Mouse (Mus musculus): ENCODE measurements around the gene Nfyc. TPM values are rescaled to one million over a fixed set of nuclear protein-coding genes. Genes with fewer than 3 reads are reported as not detected.

Gene Nfyc
- total RNA-seq, 2 experiments from 2014 or later: 48.7 to 49.1 TPM

GRCm38 (mm10) chr4:120826418-120826817, 5.0 kb downstream of the Nfyc start:
- DNase-seq (ENCODE audit: extremely low spot score in 1 of 2, low spot score in 1 of 2): no peak

GRCm38 (mm10) chr4:120825577-120826326, 5.6 kb downstream of the Nfyc start:
- DNase-seq (ENCODE audit: extremely low spot score in 1 of 2, low spot score in 1 of 2): peak; percentile 96 to 98

DNA sequence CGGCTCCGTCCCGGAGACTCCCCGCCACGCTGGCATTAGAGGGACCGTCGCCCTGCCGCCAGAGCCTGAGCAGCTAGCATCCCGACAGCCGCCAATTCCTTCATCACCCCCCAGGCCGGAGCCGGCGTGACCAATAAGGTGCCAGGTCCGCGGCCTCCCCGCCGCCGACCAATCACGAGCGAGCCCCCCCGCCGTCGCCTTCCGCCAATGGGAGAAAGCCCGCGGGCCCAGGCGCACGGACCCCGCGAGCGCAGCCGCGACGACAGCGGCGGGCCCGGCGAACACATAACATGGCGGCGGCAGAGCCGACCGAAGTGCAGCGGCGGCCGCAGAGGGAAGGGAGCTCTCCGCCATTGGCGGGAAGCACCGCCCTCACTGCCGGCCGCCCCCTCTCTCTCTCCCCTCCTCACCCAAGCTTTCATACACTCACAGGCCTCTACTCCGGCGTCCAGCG, 6.2 kb downstream of the Nfyc start:
- peak; percentile 86 to 92 for DNase-seq (ENCODE audit: extremely low spot score in 1 of 2, low spot score in 1 of 2)

GRCm38 (mm10) chr4:120822191-120822911, 9.0 kb downstream of the Nfyc start:
- DNase-seq (ENCODE audit: extremely low spot score in 1 of 2, low spot score in 1 of 2): no peak

DNA sequence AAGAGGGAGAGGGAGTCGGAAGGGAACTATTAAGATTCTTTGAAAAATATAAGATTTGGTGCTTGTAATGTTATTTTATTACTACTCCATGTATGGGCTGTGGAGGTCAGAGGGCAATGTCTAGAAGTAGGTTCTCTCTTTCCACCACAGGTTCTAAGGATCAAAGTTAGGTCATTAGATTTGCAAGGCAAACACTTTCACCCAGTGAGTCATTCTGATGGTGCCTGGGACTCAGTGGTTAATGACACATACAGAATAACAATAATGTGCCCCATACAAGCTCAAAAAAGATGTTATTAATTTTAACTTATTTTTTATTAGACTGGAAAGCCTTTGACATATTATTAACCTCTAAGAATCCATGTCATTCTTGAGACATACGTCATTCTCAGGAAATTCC, 11.5 kb downstream of the Nfyc start:
- no peak for DNase-seq (ENCODE audit: extremely low spot score in 1 of 2, low spot score in 1 of 2)

DNA sequence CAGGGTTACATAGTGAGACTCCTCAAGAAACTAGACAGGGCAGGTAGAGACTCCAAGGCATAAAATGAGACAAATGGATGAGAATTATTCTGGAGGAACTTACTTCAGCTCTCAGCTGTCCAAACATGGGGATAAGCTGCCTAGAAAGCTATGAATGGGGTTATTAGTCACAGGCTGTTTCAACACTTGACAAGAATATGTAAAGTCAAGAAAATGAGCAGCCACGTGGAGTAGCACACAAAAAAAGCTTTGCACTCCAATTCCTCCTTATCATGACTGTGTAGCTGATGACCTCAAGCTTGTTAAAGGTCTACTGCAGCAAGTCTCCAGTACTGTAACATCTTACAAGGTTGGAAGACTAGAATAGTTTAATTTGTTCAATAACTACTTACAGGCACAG, 12.1 kb downstream of the Nfyc start:
- no peak for DNase-seq (ENCODE audit: extremely low spot score in 1 of 2, low spot score in 1 of 2)

GRCm38 (mm10) chr4:120817951-120818350, 13.4 kb downstream of the Nfyc start:
- DNase-seq (ENCODE audit: extremely low spot score in 1 of 2, low spot score in 1 of 2): no peak

DNA sequence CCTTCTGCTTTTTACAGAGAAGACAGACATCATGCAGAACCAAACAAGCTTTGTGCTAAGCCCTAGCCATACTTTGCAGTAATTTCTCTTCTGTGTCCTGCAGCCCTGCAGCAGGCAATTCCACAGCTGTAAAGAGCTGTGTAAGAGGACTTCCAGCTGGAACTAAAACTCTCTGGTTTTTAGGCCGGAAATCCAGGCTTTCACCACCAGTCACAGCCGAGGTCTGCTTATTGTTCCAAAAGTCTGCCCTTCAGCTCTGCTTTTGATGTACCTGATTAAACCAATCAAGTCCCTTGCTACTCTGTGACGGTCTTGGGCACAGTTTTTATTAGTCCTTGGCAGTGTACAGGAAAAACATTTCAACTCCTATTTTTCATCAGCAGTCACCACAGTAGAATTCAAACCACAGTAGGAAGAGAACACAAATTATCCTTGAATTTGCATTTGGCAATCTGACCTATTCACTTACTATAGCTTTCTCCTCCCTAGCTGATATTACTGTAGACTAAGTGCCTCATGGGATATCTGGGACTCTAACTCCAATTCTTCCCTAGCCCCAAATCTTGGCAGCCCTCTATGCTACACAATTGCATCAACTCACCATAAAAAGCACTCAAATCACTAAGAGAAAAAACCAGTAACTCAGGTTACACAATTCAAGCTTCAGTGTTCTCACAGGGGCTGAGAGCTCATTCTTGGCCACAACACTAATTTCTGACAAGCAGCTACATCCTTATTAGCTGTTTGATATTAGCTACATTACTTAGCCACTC, 14.2 kb downstream of the Nfyc start:
- DNase-seq (ENCODE audit: extremely low spot score in 1 of 2, low spot score in 1 of 2): no peak

DNA sequence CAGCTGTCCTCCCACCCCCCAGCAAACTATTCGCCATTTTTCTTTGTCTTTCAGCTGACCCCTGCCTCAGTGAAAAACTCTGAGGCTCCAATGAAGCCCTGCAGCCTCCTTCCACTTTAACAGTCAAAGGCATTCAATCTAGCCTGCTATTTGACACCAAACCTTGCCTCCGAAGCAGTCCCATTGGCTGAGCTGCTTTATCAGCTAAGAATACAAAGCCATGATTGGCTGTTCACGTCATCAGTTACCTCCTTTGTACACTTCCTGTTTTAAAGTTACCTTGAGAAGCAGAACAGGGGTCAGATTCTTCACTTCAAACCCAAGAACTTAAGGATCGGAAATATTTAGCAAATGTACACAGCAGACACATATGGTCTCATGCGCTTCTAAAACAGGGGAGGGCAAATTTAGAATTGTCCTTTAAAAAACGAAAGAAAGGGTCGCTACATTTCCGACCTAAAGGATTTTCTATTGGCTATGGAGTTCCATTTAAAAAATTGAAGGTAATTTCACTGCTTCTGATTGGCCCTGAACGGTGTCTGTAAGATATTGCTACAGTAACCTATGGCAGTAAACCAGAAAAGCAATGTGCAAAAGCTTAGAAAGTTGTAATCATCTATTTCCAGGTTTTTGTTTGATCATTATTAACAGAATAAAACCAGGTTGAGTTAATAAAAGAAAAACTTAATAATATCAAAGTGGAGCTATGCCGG, 15.6 kb downstream of the Nfyc start:
- peak; percentile 27 to 53 for DNase-seq (ENCODE audit: extremely low spot score in 1 of 2, low spot score in 1 of 2)

DNA sequence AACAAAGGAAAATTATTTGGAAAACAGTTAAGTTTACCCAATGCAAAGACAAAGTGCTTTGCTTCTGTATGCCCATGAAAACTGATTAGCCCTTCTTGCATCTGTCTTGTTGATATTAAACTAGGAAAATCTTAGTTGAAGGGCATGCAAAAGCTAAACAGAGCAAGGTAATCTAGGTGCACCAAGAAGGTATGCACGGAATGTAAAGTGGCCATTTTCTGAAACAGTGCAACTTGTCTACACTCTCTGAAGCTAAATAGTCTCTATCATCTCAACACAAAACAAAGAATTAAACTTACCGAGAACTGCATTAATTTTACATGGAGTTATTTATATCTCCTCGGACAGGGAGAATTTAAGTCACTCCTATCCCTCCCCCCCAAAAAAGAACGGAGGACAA, 16.2 kb downstream of the Nfyc start:
- no peak for DNase-seq (ENCODE audit: extremely low spot score in 1 of 2, low spot score in 1 of 2)

DNA sequence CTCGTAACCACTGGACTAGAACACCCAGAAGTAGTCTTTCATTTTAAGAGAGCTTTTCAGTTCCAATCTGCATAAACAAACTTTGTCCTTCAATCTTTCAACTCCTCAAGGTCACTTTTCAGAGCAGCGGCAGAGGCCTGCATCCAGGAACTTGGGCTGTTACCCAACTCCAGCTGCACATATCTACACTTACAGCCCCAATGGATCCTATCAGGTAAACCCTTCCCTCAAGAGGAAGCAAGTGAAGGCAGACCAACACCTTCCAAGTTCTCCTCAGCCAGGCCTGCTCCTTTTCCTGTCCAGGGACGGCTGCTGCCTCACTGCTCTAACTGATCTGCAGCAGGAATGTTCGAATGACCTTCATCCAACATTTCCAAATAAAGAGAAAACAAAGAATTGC, 17.2 kb downstream of the Nfyc start:
- no peak for DNase-seq (ENCODE audit: extremely low spot score in 1 of 2, low spot score in 1 of 2)

DNA sequence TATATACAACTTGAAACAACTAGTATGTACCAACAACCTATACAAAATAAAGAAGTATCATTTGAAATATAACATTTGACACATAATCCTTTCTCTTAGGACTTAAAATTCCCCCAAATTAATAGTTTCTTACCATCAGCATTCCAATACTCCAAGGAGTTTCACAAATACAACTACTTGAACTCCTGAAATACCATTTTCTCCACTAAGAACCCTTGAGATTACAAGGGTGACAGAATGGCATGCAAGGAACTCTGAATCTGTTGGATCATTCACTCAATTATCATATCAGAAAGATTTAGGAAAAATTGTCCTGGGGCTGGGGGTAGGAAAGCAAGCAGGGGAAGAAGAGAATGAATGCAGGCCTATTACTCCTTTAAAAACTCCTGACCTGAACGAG, 17.6 kb downstream of the Nfyc start:
- DNase-seq (ENCODE audit: extremely low spot score in 1 of 2, low spot score in 1 of 2): no peak

- no peak for DNase-seq (ENCODE audit: extremely low spot score in 1 of 2, low spot score in 1 of 2)
Measured at GRCm38 (mm10) chr4:120805816-120806215, 25.6 kb downstream of the Nfyc start.

DNA sequence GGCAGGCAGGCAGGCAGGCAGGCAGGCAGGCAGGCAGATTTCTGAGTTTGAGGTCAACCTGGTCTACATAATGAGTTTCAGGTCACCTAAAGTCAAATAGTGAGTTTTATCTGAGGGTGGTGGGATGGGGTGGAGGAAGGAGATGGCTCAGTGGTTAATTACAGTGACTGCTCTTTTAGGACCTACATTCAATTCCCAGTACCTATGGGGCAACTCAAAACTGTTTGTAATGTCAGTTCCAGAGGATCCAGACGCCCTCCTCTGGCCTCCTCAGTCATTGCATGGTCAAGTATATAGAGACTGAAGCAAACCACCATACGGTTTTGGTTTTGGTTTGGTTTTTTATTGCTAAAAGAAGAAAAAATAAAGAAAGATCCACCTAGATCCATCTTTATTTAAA, 29.9 kb downstream of the Nfyc start:
- DNase-seq (ENCODE audit: extremely low spot score in 1 of 2, low spot score in 1 of 2): no peak

DNA sequence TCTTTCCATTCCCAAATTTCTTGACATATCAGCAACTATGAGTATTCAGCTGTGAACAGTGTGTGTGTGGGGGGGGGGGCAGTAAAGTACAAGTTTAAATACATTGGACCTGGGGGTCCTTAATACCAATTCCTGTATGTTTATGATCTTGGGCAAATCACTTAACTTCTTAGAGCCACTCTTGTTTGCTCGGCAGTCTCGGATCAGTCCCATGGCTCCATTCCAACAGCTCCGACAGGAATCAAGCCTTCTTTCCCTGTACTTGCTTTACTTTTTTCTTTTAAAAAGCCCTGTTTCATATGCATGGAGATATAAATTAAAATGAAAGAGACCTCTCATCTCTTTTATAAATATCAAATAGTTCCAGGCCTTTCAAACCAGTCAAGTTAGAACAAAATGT, 30.7 kb downstream of the Nfyc start:
- no peak for DNase-seq (ENCODE audit: extremely low spot score in 1 of 2, low spot score in 1 of 2)

DNA sequence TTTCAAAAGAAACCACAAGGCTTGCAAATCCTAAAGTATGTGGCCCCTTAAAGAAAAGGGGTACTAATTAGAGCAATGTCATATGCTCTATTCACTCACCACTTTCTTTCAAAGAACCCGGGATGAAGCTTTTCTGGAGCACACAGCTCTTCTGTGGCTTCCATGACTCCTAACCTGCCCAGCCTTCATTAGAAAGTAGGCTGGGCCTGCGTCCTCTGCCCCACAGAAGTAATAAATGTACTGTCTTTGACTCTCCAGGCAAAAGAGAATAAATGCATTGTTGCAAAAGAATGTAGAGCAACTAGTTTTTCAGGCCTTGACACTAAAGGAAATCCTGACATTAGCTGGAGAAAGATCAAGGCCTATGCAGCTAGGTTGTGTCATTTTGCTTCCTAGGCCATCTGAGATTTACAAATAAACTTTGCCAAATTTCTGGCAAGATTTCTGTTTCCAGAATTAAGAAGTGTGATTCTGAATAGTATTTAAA, 31.6 kb downstream of the Nfyc start:
- no peak for DNase-seq (ENCODE audit: extremely low spot score in 1 of 2, low spot score in 1 of 2)

GRCm38 (mm10) chr4:120797985-120798725, 33.2 kb downstream of the Nfyc start:
- DNase-seq (ENCODE audit: extremely low spot score in 1 of 2, low spot score in 1 of 2): no peak

GRCm38 (mm10) chr4:120796687-120797086, 34.7 kb downstream of the Nfyc start:
- no peak for DNase-seq (ENCODE audit: extremely low spot score in 1 of 2, low spot score in 1 of 2)

DNA sequence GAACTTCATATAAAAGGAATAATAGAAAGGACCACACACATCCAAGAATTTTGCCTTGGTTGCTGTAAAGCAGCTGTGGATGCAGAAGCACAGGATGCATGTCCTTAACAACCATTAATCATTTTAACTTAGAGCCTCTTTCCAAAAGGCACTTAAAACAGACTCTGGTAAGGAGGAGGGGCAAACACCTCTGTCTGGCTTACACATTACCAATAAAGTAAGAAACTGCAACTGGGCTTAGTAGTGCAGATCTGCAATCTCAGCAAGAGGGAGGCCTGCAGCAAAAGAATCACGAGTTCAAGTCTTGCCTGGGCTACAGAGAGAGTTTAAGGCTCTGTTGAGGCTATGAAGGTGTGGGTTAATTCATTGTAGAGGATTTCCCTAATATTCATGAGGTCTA, 35.7 kb downstream of the Nfyc start:
- no peak for DNase-seq (ENCODE audit: extremely low spot score in 1 of 2, low spot score in 1 of 2)

DNA sequence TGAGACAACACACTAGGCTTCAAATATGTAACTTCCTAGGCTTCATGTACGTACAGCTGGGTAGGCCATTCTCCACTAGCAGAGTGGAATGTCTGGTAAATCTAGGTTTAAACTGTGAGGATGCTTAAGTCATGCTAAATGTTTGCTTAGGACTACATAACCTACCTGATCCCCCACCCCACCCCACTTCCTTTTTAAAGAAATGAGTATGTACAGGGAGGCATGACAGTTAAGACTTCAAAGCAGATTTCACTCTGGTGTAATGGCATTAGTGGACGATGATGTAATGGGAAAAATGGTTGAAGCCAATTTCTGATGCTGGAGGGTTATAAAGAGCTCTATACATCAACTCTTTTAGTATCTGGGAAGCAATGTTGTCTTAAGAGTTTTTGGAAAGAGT, 38.5 kb downstream of the Nfyc start:
- DNase-seq (ENCODE audit: extremely low spot score in 1 of 2, low spot score in 1 of 2): no peak

Measured in layer of hippocampus, postnatal 25 days (tissue).